Mouse (Mus musculus) kidney, postnatal 0 days (tissue): ENCODE data around the gene Ccdc172. TPM values are rescaled to one million over a fixed set of nuclear protein-coding genes. Genes with fewer than 3 reads are reported as not detected.

Experiments used
- ATAC-seq: fragments of 200-750 bp; cut with Nextera tagmentation; replicated peaks from 2 replicates; pipeline ENCODE4 v1.8.0; 2017; ENCODE audit warnings: low read depth, moderate number of reproducible peaks, moderate TSS enrichment, moderate library complexity; ENCODE audit not compliant: low FRiP score
- DNase-seq: peaks from one replicate; pipeline ENCODE4 v3.0.0-alpha.2; 2016; ENCODE audit warnings: low spot score
- H3K27ac ChIP-seq: fragments of 300-500 bp; sonication (generic); 2 replicates; pipeline ENCODE4 v1.5.1; 2014; ENCODE audit warnings: mild to moderate bottlenecking
- H3K27me3 ChIP-seq: fragments of 300-500 bp; sonication (generic); 2 replicates; pipeline ENCODE4 v1.6.1; 2014; ENCODE audit warnings: low read length, mixed read lengths; ENCODE audit not compliant: insufficient read depth
- H3K36me3 ChIP-seq: fragments of 300-500 bp; sonication (generic); 2 replicates; pipeline ENCODE4 v1.6.1; 2014; ENCODE audit warnings: low read length, mixed read lengths; ENCODE audit not compliant: insufficient read depth
- H3K4me1 ChIP-seq: fragments of 300-500 bp; sonication (generic); replicated peaks from 2 replicates; pipeline ENCODE4 v1.6.1; 2014; ENCODE audit warnings: antibody characterized with exemption, low read length, mixed read lengths; ENCODE audit not compliant: insufficient read depth
- H3K4me2 ChIP-seq: fragments of 300-500 bp; sonication (generic); 2 replicates; pipeline ENCODE4 v1.6.1; 2014; ENCODE audit warnings: mild to moderate bottlenecking, low read length, moderate library complexity, mixed read lengths
- H3K4me3 ChIP-seq: fragments of 300-500 bp; sonication (generic); replicated peaks from 2 replicates; pipeline ENCODE4 v1.5.1; 2014; ENCODE audit warnings: low read depth, low read length
- H3K9ac ChIP-seq: fragments of 300-500 bp; sonication (generic); 2 replicates; pipeline ENCODE4 v1.6.1; 2014; ENCODE audit warnings: low read depth, low read length
- H3K9me3 ChIP-seq: fragments of 300-500 bp; sonication (generic); replicated peaks from 2 replicates; pipeline ENCODE4 v1.6.1; 2016; ENCODE audit warnings: low read length, inconsistent platforms, mixed read lengths
- CTCF ChIP-seq: IDR thresholded peaks from 2 replicates; pipeline ENCODE4 v1.5.1; 2016; ENCODE audit warnings: antibody characterized with exemption, low read depth, mild to moderate bottlenecking, moderate library complexity
- WGBS: fragments of 180-500 bp; shearing (Covaris S2); extraction: QIAGEN DNeasy Blood & Tissue Kit; methylation state at CpG from one replicate; pipeline ENCODE4 v1.1.7; 2014; 5-methylcytosine and 5-hydroxymethylcytosine counted together
- polyA plus RNA-seq: library from polyadenylated mRNA; unstranded; fragments of >200 nt; fragmentation: Nextera tagmentation; extraction: Ambion mirVana; gene quantifications from 2 replicates; pipeline ENCODE4 v1.2.1, GENCODE M21; 2015

Gene Ccdc172
- polyA plus RNA-seq, 1 experiment from 2014 or later, result not detected

- DNase-seq (no peak), ATAC-seq (no peak)
- Histone ChIP-seq H3K9me3 (no peaks in the 10 kb centered on the region), H3K4me3 (no peak overlapping the region), H3K27ac (no peak overlapping the region), H3K9ac (no peak overlapping the region), H3K36me3 (no peaks in the 10 kb centered on the region), H3K27me3 (no peaks in the 10 kb centered on the region), H3K4me1 (no peaks in the 10 kb centered on the region), H3K4me2 (no peak overlapping the region)
- WGBS, result 92% methylated on average over 5 of the region's 5 CpGs
- TF ChIP-seq CTCF, result no peak
These were observed 71.2 kb downstream of the Ccdc172 start for GRCm38 (mm10) chr19:58582956-58583355.

GRCm38 (mm10) chr19:58586046-58586445 lies 74.3 kb downstream of the Ccdc172 start:
- TF ChIP-seq CTCF, result no peak
- no peak overlapping the region for H3K4me3 ChIP-seq
- ATAC-seq, result no peak
- no peaks in the 10 kb centered on the region for H3K9me3 ChIP-seq
- no peak for DNase-seq
- WGBS, result 73% methylated on average over 2 of the region's 2 CpGs
- no peak overlapping the region for H3K4me2 ChIP-seq
- no peaks in the 10 kb centered on the region for H3K4me1 ChIP-seq
- H3K9ac ChIP-seq, result no peak overlapping the region
- no peak overlapping the region for H3K27ac ChIP-seq
- no peaks in the 10 kb centered on the region for H3K36me3 ChIP-seq
- H3K27me3 ChIP-seq, result no peaks in the 10 kb centered on the region

DNA sequence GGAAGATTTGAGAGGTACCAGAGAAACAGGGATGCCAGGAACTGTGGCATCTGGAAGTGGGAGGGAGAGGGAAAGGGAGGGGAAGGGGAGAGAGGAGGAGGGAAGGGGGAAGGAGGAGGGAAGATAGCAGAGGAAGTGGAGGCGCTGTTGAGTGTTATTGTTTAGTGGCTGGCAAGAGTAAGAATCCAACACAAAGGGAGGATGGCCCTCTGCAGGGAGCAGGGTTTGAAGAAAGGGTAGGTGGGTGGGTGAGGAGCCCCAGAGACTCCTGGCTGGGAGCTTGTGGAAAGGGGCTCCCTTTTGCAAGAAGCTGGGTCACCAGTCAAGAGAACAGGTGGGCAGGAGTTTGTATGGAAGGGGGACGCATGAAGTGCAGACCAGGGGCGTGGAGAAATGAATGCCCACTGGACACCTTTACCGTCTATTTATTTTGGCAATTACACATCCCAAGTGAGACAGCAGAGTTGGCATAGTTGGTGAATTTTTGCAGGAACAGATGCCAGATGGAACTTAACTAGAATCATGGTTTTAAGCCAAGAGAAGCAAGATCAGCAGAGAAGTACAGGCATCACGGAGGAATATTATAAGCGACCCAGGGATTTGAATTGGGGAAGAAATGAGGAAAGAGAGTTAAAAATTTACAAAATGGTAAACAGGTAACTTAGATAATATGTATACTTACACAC lies 78.6 kb downstream of the Ccdc172 start:
- H3K4me1 ChIP-seq, result no peaks in the 10 kb centered on the region
- H3K4me2 ChIP-seq, result no peak overlapping the region
- DNase-seq, result no peak
- WGBS, result 71% methylated on average over 6 of the region's 6 CpGs
- no peak overlapping the region for H3K27ac ChIP-seq
- no peaks in the 10 kb centered on the region for H3K36me3 ChIP-seq
- no peak overlapping the region for H3K4me3 ChIP-seq
- H3K9me3 ChIP-seq, result no peaks in the 10 kb centered on the region
- TF ChIP-seq CTCF, result no peak
- no peak for ATAC-seq
- no peaks in the 10 kb centered on the region for H3K27me3 ChIP-seq
- no peak overlapping the region for H3K9ac ChIP-seq

DNA sequence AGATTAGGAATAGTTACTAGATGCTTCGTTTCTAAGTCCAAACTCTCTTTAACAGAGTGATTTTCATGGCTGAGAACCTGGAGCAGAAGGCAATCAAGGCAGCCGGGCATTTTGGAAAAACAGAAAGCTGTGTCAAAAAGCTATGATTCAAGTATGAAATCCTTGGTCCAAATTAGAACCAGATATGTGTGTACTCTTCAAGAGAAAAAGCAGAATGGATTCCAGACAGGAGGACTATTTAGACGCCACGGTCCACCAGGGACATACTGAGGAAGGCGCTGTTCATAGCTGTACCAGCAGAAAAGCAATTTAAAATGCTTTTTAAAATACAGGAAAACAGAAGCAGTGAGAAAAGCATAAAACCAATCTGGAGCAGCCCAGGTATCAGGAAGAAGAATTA lies 88.6 kb downstream of the Ccdc172 start:
- DNase-seq, result no peak
- Histone ChIP-seq H3K9ac (no peak overlapping the region), H3K27ac (no peak overlapping the region), H3K4me1 (no peaks in the 10 kb centered on the region), H3K4me2 (no peak overlapping the region), H3K36me3 (no peaks in the 10 kb centered on the region), H3K4me3 (no peak overlapping the region), H3K27me3 (no peaks in the 10 kb centered on the region), H3K9me3 (no peaks in the 10 kb centered on the region)
- 89% methylated on average over 5 of the region's 5 CpGs for WGBS
- TF ChIP-seq CTCF, result no peak
- no peak for ATAC-seq

Other genes with a start within 250 kb of the Ccdc172 start
- gene Gfra1, start 56.1 kb upstream of the Ccdc172 start, polyA plus RNA-seq, result 55.3 and 56.4 TPM in 2 replicates
- gene Pnlip, start 140.5 kb downstream of the Ccdc172 start, polyA plus RNA-seq, result not detected in 2 replicates
- gene Pnliprp1, start 216.9 kb downstream of the Ccdc172 start, polyA plus RNA-seq, result not detected in 2 replicates
- gene Pnliprp2, start 247.7 kb downstream of the Ccdc172 start, polyA plus RNA-seq, result 0.09 and 0.36 TPM in 2 replicates